Mouse (Mus musculus): ENCODE results near the gene Piwil1. TPM values are rescaled to one million over a fixed set of nuclear protein-coding genes. Genes with fewer than 3 reads are reported as not detected.

Gene Piwil1
- not detected for polyA plus RNA-seq (2017; shearing (Covaris generic))

GRCm38 (mm10) chr5:128702224-128702623, at the start of gene Piwil1:
Piwil1 (plus strand) TSS chr5:128702524.

Other genes with a start within 250 kb of the Piwil1 start
- gene Fzd10, start 101.7 kb upstream of the Piwil1 start, polyA plus RNA-seq (2017; shearing (Covaris generic)) = 0.14 TPM